8 mouse cellular contexts compared by ENCODE assay signal in genomic region chr4:27965046-27965681, GRCm38 (mm10).
DNase-seq lines count a peak whose midpoint lies in the region; ATAC-seq and TF ChIP-seq lines count a peak whose summit lies in the region.

No protein-coding gene starts in this region.

- H3K27me3 ChIP-seq in lung, embryonic 15.5 days = no peaks in the 10 kb centered on the region
- no peaks in the 10 kb centered on the region for H3K27me3 ChIP-seq in stomach, postnatal 0 days (ENCODE audit: control insufficient read depth, insufficient read depth, low read length)

- no peak overlapping the region for H3K27ac ChIP-seq in lung, embryonic 15.5 days
- H3K27ac ChIP-seq in layer of hippocampus, adult 2 months = peak overlapping the region; percentile 80
- no peak overlapping the region for H3K27ac ChIP-seq in stomach, postnatal 0 days (replicated peaks)

- H3K4me3 ChIP-seq in lung, embryonic 15.5 days = no peak overlapping the region
- H3K4me3 ChIP-seq in layer of hippocampus, adult 2 months = peak overlapping the region; percentile 25; the same call in 1 of the 2 replicates
- H3K4me3 ChIP-seq in stomach, postnatal 0 days (ENCODE audit: low read depth, low read length) = no peak overlapping the region

- peak; percentile 82 for TF ChIP-seq CTCF in layer of hippocampus, adult 2 months (conservative IDR thresholded peaks at IDR 0.05)
- TF ChIP-seq CTCF in stomach, postnatal 0 days (IDR thresholded peaks at IDR 0.05; ENCODE audit: low read depth) = peak; percentile 68

- H3K4me2 ChIP-seq in lung, embryonic 15.5 days = peak overlapping the region; percentile 30; the same call in 1 of the 2 replicates
- no peak overlapping the region for H3K4me2 ChIP-seq in stomach, postnatal 0 days (replicated peaks; ENCODE audit: low read depth)

- TF ChIP-seq EP300 in stomach, postnatal 0 days (optimal IDR thresholded peaks at IDR 0.05) = no peak

- ATAC-seq in lung, embryonic 15.5 days (ENCODE audit: borderline replicate concordance, extremely low read depth, low FRiP score, low TSS enrichment) = no peak
- ATAC-seq in stomach, postnatal 0 days (ENCODE audit: low FRiP score, low TSS enrichment) = no peak
- ATAC-seq in granulocyte monocyte progenitor cell, adult 5-6 weeks (replicated peaks; ENCODE audit: poor library complexity, severe bottlenecking) = no peak

- peak; percentile 20 to 42 for DNase-seq in cerebellum, postnatal 14 days
- no peak for DNase-seq in cerebellum, adult 18-20 months
- DNase-seq in lung, postnatal 36 days = no peak
- peak; percentile 36 to 47 for DNase-seq in layer of hippocampus, adult 2 months (ENCODE audit: low spot score in 2 of 2)
- no peak for DNase-seq in stomach, postnatal 0 days (ENCODE audit: low spot score)
- DNase-seq in urinary bladder, adult 2 months (ENCODE audit: low spot score) = no peak

- H3K9me3 ChIP-seq in lung, embryonic 15.5 days = no peaks in the 10 kb centered on the region
- H3K9me3 ChIP-seq in stomach, postnatal 0 days (ENCODE audit: control insufficient read depth, low read length) = no peaks in the 10 kb centered on the region

- no peaks in the 10 kb centered on the region for H3K4me1 ChIP-seq in lung, embryonic 15.5 days
- H3K4me1 ChIP-seq in stomach, postnatal 0 days (replicated peaks; ENCODE audit: control insufficient read depth, insufficient read depth) = no peaks in the 10 kb centered on the region

- 20% methylated on average over 7 of the region's 7 CpGs for WGBS in lung, embryonic 15.5 days
- WGBS in stomach, postnatal 0 days = 31% methylated on average over 7 of the region's 7 CpGs

- no peak overlapping the region for H3K9ac ChIP-seq in lung, embryonic 15.5 days
- H3K9ac ChIP-seq in stomach, postnatal 0 days (ENCODE audit: low read length) = no peak overlapping the region

- H3K36me3 ChIP-seq in lung, embryonic 15.5 days = no peaks in the 10 kb centered on the region
- no peaks in the 10 kb centered on the region for H3K36me3 ChIP-seq in stomach, postnatal 0 days (ENCODE audit: control insufficient read depth, insufficient read depth, low read length)

Comparison
In these comparisons a context has a peak if more than half of its experiments do, and no peak if none do; other contexts are left out.
1. DNase-seq: peak in cerebellum, postnatal 14 days (2 of 2) and layer of hippocampus, adult 2 months (2 of 2); none in cerebellum, adult 18-20 months (0 of 2), lung, postnatal 36 days (single experiment), stomach, postnatal 0 days (single experiment) and urinary bladder, adult 2 months (single experiment).